Mouse (Mus musculus) E14TG2a.4 (cell line): ENCODE results near the gene Nudt19.
"Not testable (repeated sequence)": the region's sequence is repeated elsewhere in the genome, so short reads cannot be mapped to it uniquely, and the experiment has no call there.

ENCODE experiments used
- H3K27me3 ChIP-seq: 2 replicates; pipeline ENCODE4 v1.6.1; 2014; ENCODE audit warnings: low read length, control low read depth; ENCODE audit not compliant: insufficient read depth
- H3K36me3 ChIP-seq: 2 replicates; pipeline ENCODE4 v1.6.1; 2014; ENCODE audit warnings: low read length, control low read depth; ENCODE audit not compliant: insufficient read depth
- H3K4me1 ChIP-seq: replicated peaks from 2 replicates; pipeline ENCODE4 v1.6.1; 2014; ENCODE audit warnings: low read depth, low read length, control low read depth
- H3K4me3 ChIP-seq: replicated peaks from 2 replicates; pipeline ENCODE4 v1.5.1; 2014; ENCODE audit warnings: mild to moderate bottlenecking, low read length
- H3K9me3 ChIP-seq: 2 replicates; pipeline ENCODE4 v1.6.1; 2014; ENCODE audit warnings: low read length, control low read depth
- CTCF ChIP-seq: conservative IDR thresholded peaks from 2 replicates; pipeline ENCODE4 v1.5.1; 2014; ENCODE audit warnings: low read length
- NANOG ChIP-seq: IDR thresholded peaks from 2 replicates; pipeline ENCODE4 v1.6.1; 2014; ENCODE audit warnings: borderline replicate concordance, low read length, mixed read lengths
- POU5F1 ChIP-seq: IDR thresholded peaks from 2 replicates; pipeline ENCODE4 v1.6.1; 2014; ENCODE audit warnings: low read length, borderline replicate concordance

Gene Nudt19

GRCm38 (mm10) chr7:35537562-35537961, 18.5 kb downstream of the Nudt19 start, which contains the start of gene Tdrd12:
Gene Tdrd12 (minus strand): TSS chr7:35537745.
- no peak for TF ChIP-seq NANOG
- peak; percentile 59 for TF ChIP-seq CTCF
- Histone ChIP-seq H3K4me1 (peaks cover 39% of the 10 kb centered on the region), H3K9me3 (no peaks in the 10 kb centered on the region)

GRCm38 (mm10) chr7:35535750-35536512, 20.2 kb downstream of the Nudt19 start:
- H3K4me1 ChIP-seq: peaks cover 55% of the 10 kb centered on the region
- TF ChIP-seq POU5F1 (no peak), CTCF (no peak), NANOG (no peak)

More at GRCm38 (mm10) chr7:35537562-35537961, 18.5 kb downstream of the Nudt19 start, which contains the start of gene Tdrd12:
- Histone ChIP-seq H3K27me3 (no peaks in the 10 kb centered on the region), H3K36me3 (peaks cover 26% of the 10 kb centered on the region), H3K4me3 (peak within 1 kb of the TSS; percentile 77)

GRCm38 (mm10) chr7:35530544-35530943, 25.6 kb downstream of the Nudt19 start:
- peaks cover 47% of the 10 kb centered on the region for H3K4me1 ChIP-seq
- not testable (repeated sequence) for H3K27me3 ChIP-seq, H3K4me3 ChIP-seq
- peaks cover 70% of the 10 kb centered on the region for H3K36me3 ChIP-seq
- H3K9me3 ChIP-seq: peaks cover 24% of the 10 kb centered on the region
- peak; percentile 29; the same call in 1 of the 2 replicates for TF ChIP-seq NANOG

More at GRCm38 (mm10) chr7:35535750-35536512, 20.2 kb downstream of the Nudt19 start:
- Histone ChIP-seq H3K27me3 (no peaks in the 10 kb centered on the region), H3K36me3 (peaks cover 36% of the 10 kb centered on the region), H3K4me3 (peak overlapping the region; percentile 77), H3K9me3 (no peaks in the 10 kb centered on the region)

- TF ChIP-seq NANOG (no peak), CTCF (no peak), POU5F1 (no peak)
- peaks cover 42% of the 10 kb centered on the region for H3K4me1 ChIP-seq
Observed at GRCm38 (mm10) chr7:35530026-35530425, 26.1 kb downstream of the Nudt19 start.

GRCm38 (mm10) chr7:35526795-35527194, 29.3 kb downstream of the Nudt19 start:
- no peak for TF ChIP-seq NANOG
- no peak for TF ChIP-seq POU5F1
- no peak for TF ChIP-seq CTCF
- no peaks in the 10 kb centered on the region for H3K27me3 ChIP-seq
- H3K4me1 ChIP-seq: peaks cover 14% of the 10 kb centered on the region
- peaks cover 24% of the 10 kb centered on the region for H3K9me3 ChIP-seq
- H3K4me3 ChIP-seq: no peak overlapping the region
- H3K36me3 ChIP-seq: peaks cover 76% of the 10 kb centered on the region

More at GRCm38 (mm10) chr7:35530026-35530425, 26.1 kb downstream of the Nudt19 start:
- Histone ChIP-seq H3K9me3 (peaks cover 24% of the 10 kb centered on the region), H3K36me3 (peaks cover 69% of the 10 kb centered on the region), H3K27me3 (no peaks in the 10 kb centered on the region), H3K4me3 (no peak overlapping the region)

- TF ChIP-seq POU5F1 (no peak), NANOG (no peak), CTCF (no peak)
- H3K27me3 ChIP-seq: no peaks in the 10 kb centered on the region
- H3K36me3 ChIP-seq: peaks cover 93% of the 10 kb centered on the region
Observed at GRCm38 (mm10) chr7:35501995-35502394, 54.1 kb downstream of the Nudt19 start.

GRCm38 (mm10) chr7:35497516-35497915, 58.6 kb downstream of the Nudt19 start:
- TF ChIP-seq POU5F1: no peak
- no peak for TF ChIP-seq CTCF
- TF ChIP-seq NANOG: no peak
- H3K9me3 ChIP-seq: no peaks in the 10 kb centered on the region
- peaks cover 10% of the 10 kb centered on the region for H3K4me1 ChIP-seq
- H3K4me3 ChIP-seq: no peak overlapping the region
- no peaks in the 10 kb centered on the region for H3K27me3 ChIP-seq
- H3K36me3 ChIP-seq: peaks cover 96% of the 10 kb centered on the region

More at GRCm38 (mm10) chr7:35501995-35502394, 54.1 kb downstream of the Nudt19 start:
- H3K4me1 ChIP-seq: peaks cover 7% of the 10 kb centered on the region
- no peak overlapping the region for H3K4me3 ChIP-seq
- no peaks in the 10 kb centered on the region for H3K9me3 ChIP-seq
